ENCODE assay signal across 17 mouse cellular contexts in genomic region chr6:145886277-145886676, GRCm38 (mm10). TPM values are rescaled to one million over a fixed set of nuclear protein-coding genes. Genes with fewer than 3 reads are reported as not detected.
A peak's percentile ranks its signal among the peaks of the same experiment; 100 is the strongest.
DNase-seq lines count a peak whose midpoint lies in the region; ATAC-seq and TF ChIP-seq lines count a peak whose summit lies in the region.
"Had no signal": no experiment of that assay in that cellular context is flagged by ENCODE, and none has a peak within 500 bp of the region (broad histone marks: within the 10 kb centered on the region; RNA-seq: fewer than 3 reads in every experiment).

No protein-coding gene starts in this region.

- POLR2A ChIA-PET in Patski (lab: Charles Lee) = interaction anchor here (1.1 kb wide), 1 partner anchor 22 kb away, joined by 3 read pairs; no protein-coding TSS in a partner anchor

- no peak overlapping the region for H3K4me3 ChIP-seq in liver, embryonic 11.5 days (ENCODE audit: low read depth, low read length)
- H3K4me3 ChIP-seq: liver, embryonic 15.5 days; midbrain, embryonic 12.5 days; neural tube, embryonic 12.5 days had no signal

- no peaks in the 10 kb centered on the region for H3K36me3 ChIP-seq in liver, embryonic 11.5 days (ENCODE audit: control insufficient read depth, insufficient read depth, low read length)
- H3K36me3 ChIP-seq: liver, embryonic 15.5 days; midbrain, embryonic 12.5 days; neural tube, embryonic 12.5 days had no signal

- CTCF ChIA-PET in Patski (lab: Charles Lee) = no interaction called here

- H3K4me2 ChIP-seq in liver, embryonic 11.5 days = no peak overlapping the region
- H3K4me2 ChIP-seq: liver, embryonic 15.5 days; midbrain, embryonic 12.5 days; neural tube, embryonic 12.5 days had no signal

- in situ Hi-C loops in Patski (cut with MboI; ENCODE audit: low pct_unique_long_range_greater_than_20kb) = no loop called here

- no peak overlapping the region for H3K9ac ChIP-seq in liver, embryonic 11.5 days (ENCODE audit: low read depth, low read length)
- H3K9ac ChIP-seq: liver, embryonic 15.5 days; midbrain, embryonic 12.5 days; neural tube, embryonic 12.5 days had no signal

- H3K27me3 ChIP-seq in Patski = no peaks in the 10 kb centered on the region
- H3K27me3 ChIP-seq in liver, embryonic 11.5 days (replicated peaks; ENCODE audit: control insufficient read depth, insufficient read depth, low read length) = no peaks in the 10 kb centered on the region
- H3K27me3 ChIP-seq: liver, embryonic 15.5 days; midbrain, embryonic 12.5 days; neural tube, embryonic 12.5 days had no signal

- intact Hi-C loops in heart, postnatal 14 days (cut with DNase I) = no loop called here

- WGBS in liver, embryonic 11.5 days = 77% methylated on average over 8 of the region's 8 CpGs

- H3K4me1 ChIP-seq in liver, embryonic 11.5 days (replicated peaks; ENCODE audit: control insufficient read depth, insufficient read depth, low read length) = no peaks in the 10 kb centered on the region
- H3K4me1 ChIP-seq: liver, embryonic 15.5 days; midbrain, embryonic 12.5 days; neural tube, embryonic 12.5 days had no signal

- TF ChIP-seq CTCF in Patski (IDR thresholded peaks at IDR 0.05) = no peak

- H3K9me3 ChIP-seq in liver, embryonic 11.5 days (ENCODE audit: control insufficient read depth, low read length) = no peaks in the 10 kb centered on the region
- H3K9me3 ChIP-seq: liver, embryonic 15.5 days; midbrain, embryonic 12.5 days; neural tube, embryonic 12.5 days had no signal

- DNase-seq in gastrocnemius, postnatal 10 days = peak; percentile 20
- no peak for DNase-seq in gastrocnemius, postnatal 25 days
- no peak for DNase-seq in Patski (ENCODE audit: low read depth, low spot score)
- peak; percentile 76 for DNase-seq in heart, adult 8-10 months (ENCODE audit: low spot score)
- DNase-seq in heart, postnatal 14 days = peak; percentile 53 to 79
- no peak for DNase-seq in liver, embryonic 11.5 days (ENCODE audit: low spot score)
- DNase-seq in frontal cortex, postnatal 36 days (ENCODE audit: low spot score in 2 of 2) = no peak
- no peak for DNase-seq in yolk sac, embryonic 10.5 days (ENCODE audit: low spot score)
- DNase-seq: kidney, adult 9 months; thymus, postnatal 36 days had no signal

- ATAC-seq in Patski = peak; percentile 56
- ATAC-seq in liver, embryonic 11.5 days (replicated peaks; ENCODE audit: low FRiP score) = no peak
- ATAC-seq: forebrain, embryonic 16.5 days; hindbrain, embryonic 16.5 days had no signal

- H3K27ac ChIP-seq in liver, embryonic 11.5 days (ENCODE audit: low read depth, low read length) = no peak overlapping the region
- H3K27ac ChIP-seq: liver, embryonic 15.5 days; midbrain, embryonic 12.5 days; neural tube, embryonic 12.5 days; stomach, postnatal 0 days had no signal

RNA-seq across cellular contexts. Expression of gene Bhlhe41, which starts 20.9 kb away (rescaled TPM):
- 10 to 100 TPM; 24.7 to 36.4 TPM for total RNA-seq in gastrocnemius, postnatal 10 days (2021)
- 10 to 100 TPM; 21.1 to 40.6 TPM for total RNA-seq in gastrocnemius, postnatal 25 days (2021)
- polyA plus RNA-seq in Patski (2021) = 41.0 TPM
- total RNA-seq in heart, adult 8-10 months (2022) = 10 to 100 TPM; 27.4 to 57.3 (median 35.1) TPM
- 10 to 100 TPM; 12.1 to 15.9 TPM for total RNA-seq in heart, postnatal 14 days (2021)
- polyA plus RNA-seq in liver, embryonic 11.5 days (2014; fragmentation: Nextera tagmentation; extraction: Ambion mirVana) = 0.34 and 0.45 TPM in 2 replicates

RNA-seq across cellular contexts. Expression of gene Sspn, which starts 45.2 kb away (rescaled TPM):
- total RNA-seq in gastrocnemius, postnatal 10 days (2021) = 100 to 1,000 TPM; 122 to 125 TPM
- 10 to 100 TPM; 59.1 to 64.0 TPM for total RNA-seq in gastrocnemius, postnatal 25 days (2021)
- polyA plus RNA-seq in Patski (2021) = 15.9 TPM
- 100 to 1,000 TPM; 100 to 117 (median 109) TPM for total RNA-seq in heart, adult 8-10 months (2022)
- 100 to 1,000 TPM; 133 to 136 TPM for total RNA-seq in heart, postnatal 14 days (2021)
- polyA plus RNA-seq in liver, embryonic 11.5 days (2014; fragmentation: Nextera tagmentation; extraction: Ambion mirVana) = 2.2 TPM in 2 replicates
- total RNA-seq: common myeloid progenitor, adult 5-6 weeks had no signal

Comparison
In these comparisons a context has a peak if more than half of its experiments do, and no peak if none do; other contexts are left out.
1. DNase-seq: peak in gastrocnemius, postnatal 10 days (single experiment), heart, adult 8-10 months (single experiment) and heart, postnatal 14 days (2 of 2); none in gastrocnemius, postnatal 25 days (single experiment), Patski (single experiment), liver, embryonic 11.5 days (single experiment), frontal cortex, postnatal 36 days (0 of 2) and yolk sac, embryonic 10.5 days (single experiment).